Mouse (Mus musculus): ENCODE measurements around the gene Kif27. TPM values are rescaled to one million over a fixed set of nuclear protein-coding genes. Genes with fewer than 3 reads are reported as not detected.

The Kif27 gene
- total and polyA plus RNA-seq, 2 experiments from 2014 or later, result 1.8 to 6.3 TPM

DNA sequence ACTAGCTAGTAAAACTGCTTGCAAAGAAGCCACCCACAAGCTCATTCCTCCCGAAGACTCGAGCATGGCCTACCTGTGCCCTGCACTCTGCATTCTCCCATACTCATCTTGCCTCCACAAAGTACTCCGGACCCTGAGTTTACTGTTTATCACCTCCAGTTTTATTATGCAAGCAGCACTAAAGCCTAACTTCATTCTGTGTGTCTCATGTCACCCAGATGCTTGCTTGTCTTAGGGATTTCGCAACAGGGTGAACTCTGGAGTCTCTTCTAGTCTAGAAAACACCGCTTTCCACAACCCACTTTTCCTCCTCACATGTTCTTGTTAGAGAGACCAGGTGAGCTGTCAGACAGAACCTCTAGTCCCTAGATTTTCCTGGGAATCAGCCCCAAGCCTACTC, 110.0 kb downstream of the Kif27 start:
- Histone ChIP-seq H3K4me3 (ENCODE audit: low read depth, low read length) (no peak overlapping the region), H3K36me3 (ENCODE audit: insufficient read depth, low read length) (peaks cover 20% of the 10 kb centered on the region), H3K27me3 (ENCODE audit: insufficient read depth, low read length) (no peaks in the 10 kb centered on the region), H3K4me1 (ENCODE audit: insufficient read depth, low read length) (no peaks in the 10 kb centered on the region), H3K4me2 (ENCODE audit: low read depth, low read length, poor library complexity, severe bottlenecking) (no peak overlapping the region), H3K9ac (replicated peaks; ENCODE audit: low read length, poor library complexity, severe bottlenecking) (no peak overlapping the region), H3K9me3 (ENCODE audit: low read length) (no peaks in the 10 kb centered on the region), H3K27ac (ENCODE audit: low read depth, low read length) (no peak overlapping the region)
- 94% methylated on average over 5 of the region's 5 CpGs for WGBS
- no peak for DNase-seq (ENCODE audit: low spot score)
- no peak for ATAC-seq (ENCODE audit: low FRiP score)
- TF ChIP-seq CTCF (IDR thresholded peaks at IDR 0.05), result no peak

MicroRNA genes within 50 kb of the gene (microRNA counts, 519-probe panel; counts per million panel counts)
- 4,288 counts per million, percentile 85 among the panel's probes with 10 or more counts for microRNA mmu-miR-7a

Small RNA genes lying within 50 kb of the gene (microRNA-seq; reads per million reads assigned to microRNA genes)
- gene Mir6369 (ENCODE audit: borderline number of aligned reads), result not detected
- 1,265 reads per million, percentile 78 among the genes with 10 or more reads in this experiment for gene Mir7-1 (ENCODE audit: borderline number of aligned reads)

Other genes starting within 250 kb of the Kif27 start
- 11.0 and 13.4 TPM in 2 replicates for gene Klhl3, start 245.5 kb downstream of the Kif27 start, total RNA-seq (2014; rRNA removed)
- gene Klhl3, start 245.5 kb downstream of the Kif27 start, polyA plus RNA-seq (2015; fragmentation: Nextera tagmentation; extraction: Ambion mirVana), result 9.8 and 11.2 TPM in 2 replicates
- gene Hnrnpa0, start 230.6 kb downstream of the Kif27 start, total RNA-seq (2014; rRNA removed), result 183 and 185 TPM in 2 replicates
- 51.4 and 62.5 TPM in 2 replicates for gene Hnrnpa0, start 230.6 kb downstream of the Kif27 start, polyA plus RNA-seq (2015; fragmentation: Nextera tagmentation; extraction: Ambion mirVana)
- 18.4 and 23.3 TPM in 2 replicates for gene Idnk, start 201.5 kb downstream of the Kif27 start, total RNA-seq (2014; rRNA removed)
- gene Idnk, start 201.5 kb downstream of the Kif27 start, polyA plus RNA-seq (2015; fragmentation: Nextera tagmentation; extraction: Ambion mirVana), result 54.3 and 54.6 TPM in 2 replicates
- gene Ubqln1, start 143.5 kb downstream of the Kif27 start, total RNA-seq (2014; rRNA removed), result 206 and 222 TPM in 2 replicates
- 102 and 109 TPM in 2 replicates for gene Ubqln1, start 143.5 kb downstream of the Kif27 start, polyA plus RNA-seq (2015; fragmentation: Nextera tagmentation; extraction: Ambion mirVana)
- 18.1 and 35.4 TPM in 2 replicates for gene Gkap1, start 83.4 kb downstream of the Kif27 start, total RNA-seq (2014; rRNA removed)
- 32.6 and 40.2 TPM in 2 replicates for gene Gkap1, start 83.4 kb downstream of the Kif27 start, polyA plus RNA-seq (2015; fragmentation: Nextera tagmentation; extraction: Ambion mirVana)
- 18.3 and 20.3 TPM in 2 replicates for gene 2210016F16Rik, start 26.1 kb upstream of the Kif27 start, total RNA-seq (2014; rRNA removed)
- 16.5 and 17.6 TPM in 2 replicates for gene 2210016F16Rik, start 26.1 kb upstream of the Kif27 start, polyA plus RNA-seq (2015; fragmentation: Nextera tagmentation; extraction: Ambion mirVana)
- 13.9 and 20.3 TPM in 2 replicates for gene Rmi1, start 43.1 kb upstream of the Kif27 start, total RNA-seq (2014; rRNA removed)
- 17.8 and 18.7 TPM in 2 replicates for gene Rmi1, start 43.1 kb upstream of the Kif27 start, polyA plus RNA-seq (2015; fragmentation: Nextera tagmentation; extraction: Ambion mirVana)
- 598 and 662 TPM in 2 replicates for gene Hnrnpk, start 44.2 kb upstream of the Kif27 start, total RNA-seq (2014; rRNA removed)
- 861 and 905 TPM in 2 replicates for gene Hnrnpk, start 44.2 kb upstream of the Kif27 start, polyA plus RNA-seq (2015; fragmentation: Nextera tagmentation; extraction: Ambion mirVana)